Mouse (Mus musculus): ENCODE results near the gene Fam92b.

Fam92b gene

GRCm38 (mm10) chr8:120190107-120190809, 13.0 kb upstream of the Fam92b start:
- DNase-seq (ENCODE audit: low spot score) = no peak

- no peak for DNase-seq (ENCODE audit: low spot score)
These were observed 12.2 kb upstream of the Fam92b start for GRCm38 (mm10) chr8:120189440-120189839.

GRCm38 (mm10) chr8:120188510-120188909, 11.2 kb upstream of the Fam92b start:
- no peak for DNase-seq (ENCODE audit: low spot score)

GRCm38 (mm10) chr8:120186454-120186853, 9.2 kb upstream of the Fam92b start:
- no peak for DNase-seq (ENCODE audit: low spot score)

GRCm38 (mm10) chr8:120184850-120185792, 7.9 kb upstream of the Fam92b start:
- DNase-seq (ENCODE audit: low spot score) = no peak

- DNase-seq (ENCODE audit: low spot score) = no peak
These were observed 7.1 kb upstream of the Fam92b start for GRCm38 (mm10) chr8:120184366-120184765.

- DNase-seq (ENCODE audit: low spot score) = no peak
These were observed 4.7 kb upstream of the Fam92b start for GRCm38 (mm10) chr8:120181861-120182414.

- no peak for DNase-seq (ENCODE audit: low spot score)
These were observed 4.0 kb upstream of the Fam92b start for GRCm38 (mm10) chr8:120181274-120181673.

- DNase-seq (ENCODE audit: low spot score) = no peak
These were observed 3.2 kb upstream of the Fam92b start for GRCm38 (mm10) chr8:120180445-120180970.

- DNase-seq (ENCODE audit: low spot score) = peak; percentile 90
These were observed 1.8 kb upstream of the Fam92b start for GRCm38 (mm10) chr8:120179027-120179431.

GRCm38 (mm10) chr8:120178124-120178514, 853 bp upstream of the Fam92b start:
- DNase-seq (ENCODE audit: low spot score) = no peak

GRCm38 (mm10) chr8:120176605-120177004, 661 bp downstream of the Fam92b start:
- no peak for DNase-seq (ENCODE audit: low spot score)

GRCm38 (mm10) chr8:120174606-120175005, 2.7 kb downstream of the Fam92b start:
- DNase-seq (ENCODE audit: low spot score) = no peak

- DNase-seq (ENCODE audit: low spot score) = no peak
These were observed 4.1 kb downstream of the Fam92b start for GRCm38 (mm10) chr8:120173195-120173594.

- DNase-seq (ENCODE audit: low spot score) = no peak
These were observed 8.1 kb downstream of the Fam92b start for GRCm38 (mm10) chr8:120169119-120169518.

GRCm38 (mm10) chr8:120167821-120168220, 9.4 kb downstream of the Fam92b start:
- DNase-seq (ENCODE audit: low spot score) = no peak

- no peak for DNase-seq (ENCODE audit: low spot score)
These were observed 10.1 kb downstream of the Fam92b start for GRCm38 (mm10) chr8:120167136-120167535.

- DNase-seq (ENCODE audit: low spot score) = no peak
These were observed 13.2 kb downstream of the Fam92b start for GRCm38 (mm10) chr8:120164026-120164425.

- DNase-seq (ENCODE audit: low spot score) = no peak
These were observed 13.9 kb downstream of the Fam92b start for GRCm38 (mm10) chr8:120163376-120163775.

- DNase-seq (ENCODE audit: low spot score) = no peak
These were observed 14.9 kb downstream of the Fam92b start for GRCm38 (mm10) chr8:120162404-120162752.

GRCm38 (mm10) chr8:120161658-120162403, 15.4 kb downstream of the Fam92b start:
- no peak for DNase-seq (ENCODE audit: low spot score)

GRCm38 (mm10) chr8:120160366-120160765, 16.9 kb downstream of the Fam92b start:
- DNase-seq (ENCODE audit: low spot score) = no peak
